Mouse (Mus musculus) ES-E14 (cell line): ENCODE measurements around the gene Cpvl. TPM values are rescaled to one million over a fixed set of nuclear protein-coding genes. Genes with fewer than 3 reads are reported as not detected.

ENCODE experiments used
- DNase-seq: peaks from one replicate; pipeline ENCODE4 v3.0.0-alpha.2; 2013; ENCODE audit warnings: low read depth, low spot score
- H3K27ac ChIP-seq: 2 replicates; pipeline ENCODE4 v1.5.1; 2012; ENCODE audit warnings: low read depth, mild to moderate bottlenecking, low read length, moderate library complexity, mixed read lengths; ENCODE audit not compliant: poor library complexity, insufficient read depth, severe bottlenecking
- H3K36me3 ChIP-seq: 2 replicates; pipeline ENCODE4 v1.6.1; 2012; ENCODE audit warnings: mild to moderate bottlenecking, low read length, moderate library complexity, mixed read lengths; ENCODE audit not compliant: control insufficient read depth, poor library complexity, insufficient read depth, severe bottlenecking
- H3K4me1 ChIP-seq, 2 experiments: fragments of 150-350 bp in 1 of 2; sonication (generic) in 1 of 2; 2 replicates each; pipeline ENCODE4 v1.6.1; 2012; ENCODE audit warnings: low read length in 2 of 2, mild to moderate bottlenecking in 1 of 2, mixed read lengths in 1 of 2; ENCODE audit not compliant: control insufficient read depth in 2 of 2, insufficient read depth in 2 of 2, poor library complexity in 1 of 2
- H3K4me3 ChIP-seq, 2 experiments: fragments of 150-350 bp in 1 of 2; sonication (generic) in 1 of 2; 2 replicates each; pipeline ENCODE4 v1.5.1; 2012; ENCODE audit warnings: low read length in 2 of 2, low read depth in 1 of 2, mild to moderate bottlenecking in 1 of 2, mixed read lengths in 1 of 2; ENCODE audit not compliant: insufficient read depth in 1 of 2, poor library complexity in 1 of 2, severe bottlenecking in 1 of 2
- H3K9ac ChIP-seq: 2 replicates; pipeline ENCODE4 v1.6.1; 2012; ENCODE audit warnings: low read depth, mild to moderate bottlenecking, low read length, mixed read lengths; ENCODE audit not compliant: poor library complexity, insufficient read depth, severe bottlenecking
- H3K9me3 ChIP-seq: fragments of 150-350 bp; sonication (generic); 2 replicates; pipeline ENCODE4 v1.6.1; 2012; ENCODE audit warnings: low read depth, mild to moderate bottlenecking, low read length; ENCODE audit not compliant: control insufficient read depth, insufficient read depth
- CHD2 ChIP-seq: IDR thresholded peaks from 2 replicates; pipeline ENCODE4 v1.6.1; 2014; ENCODE audit warnings: mild to moderate bottlenecking, low read depth, low read length, inconsistent platforms
- HCFC1 ChIP-seq: IDR thresholded peaks from 2 replicates; pipeline ENCODE4 v1.6.1; 2012; ENCODE audit warnings: low read length, inconsistent platforms, borderline replicate concordance; ENCODE audit not compliant: insufficient read depth
- MAFK ChIP-seq: IDR thresholded peaks from 2 replicates; pipeline ENCODE4 v1.6.1; 2014; ENCODE audit warnings: mild to moderate bottlenecking, low read depth, low read length, inconsistent platforms; ENCODE audit not compliant: insufficient read depth
- ZC3H11A ChIP-seq: IDR thresholded peaks from 2 replicates; pipeline ENCODE4 v1.6.1; 2012; ENCODE audit warnings: low read depth, mild to moderate bottlenecking, inconsistent platforms, low read length, borderline replicate concordance
- ZNF384 ChIP-seq: IDR thresholded peaks from 2 replicates; pipeline ENCODE4 v1.6.1; 2012; ENCODE audit warnings: low read depth, low read length, inconsistent platforms
- in situ Hi-C, 2 experiments: fragments of 600-800 bp; cut with MboI; formaldehyde crosslinking; loops; one replicate each; pipeline ENCODE4 v1.15.1; 2025; ENCODE audit warnings: low sequenced_read_pairs in 2 of 2, inconsistent platforms in 1 of 2; ENCODE audit not compliant: unreplicated experiment in 2 of 2
- total RNA-seq: library from RNA; depleted of rRNA; stranded (reverse); fragments of 300-350 nt; gene quantifications from 2 replicates; pipeline ENCODE4 v1.2.3, GENCODE M21; 2012

Gene Cpvl
- total RNA-seq, 1 experiment: 0.40 TPM

GRCm38 (mm10) chr6:54018038-54018437 lies 39.6 kb upstream of the Cpvl start:
- no peak overlapping the region for H3K9ac ChIP-seq
- in situ Hi-C loops: no loop called here
- no peak for DNase-seq
- TF ChIP-seq ZNF384: no peak
- no peak for TF ChIP-seq ZC3H11A
- no peak for TF ChIP-seq MAFK
- TF ChIP-seq HCFC1: no peak
- no peak for TF ChIP-seq CHD2
- H3K4me1 ChIP-seq: no peaks in the 10 kb centered on the region; a peak in 1 of 4 replicates
- H3K9me3 ChIP-seq: no peaks in the 10 kb centered on the region
- H3K36me3 ChIP-seq: no peaks in the 10 kb centered on the region
- no peak overlapping the region for H3K4me3 ChIP-seq
- H3K27ac ChIP-seq: no peak overlapping the region

GRCm38 (mm10) chr6:54012163-54012562 lies 33.7 kb upstream of the Cpvl start:
- Histone ChIP-seq H3K27ac (no peak overlapping the region), H3K4me3 (no peak overlapping the region), H3K4me1 (no peaks in the 10 kb centered on the region), H3K36me3 (no peaks in the 10 kb centered on the region), H3K9me3 (no peaks in the 10 kb centered on the region), H3K9ac (no peak overlapping the region)
- DNase-seq: no peak
- no peak for TF ChIP-seq CHD2
- TF ChIP-seq MAFK: no peak
- no peak for TF ChIP-seq HCFC1
- no peak for TF ChIP-seq ZC3H11A
- TF ChIP-seq ZNF384: no peak
- in situ Hi-C loops: no loop called here

- H3K9me3 ChIP-seq: no peaks in the 10 kb centered on the region
- no peak overlapping the region for H3K4me3 ChIP-seq
- H3K4me1 ChIP-seq: no peaks in the 10 kb centered on the region
- DNase-seq: no peak
- TF ChIP-seq HCFC1 (no peak), ZC3H11A (no peak), CHD2 (no peak), ZNF384 (no peak), MAFK (no peak)
- H3K27ac ChIP-seq: no peak overlapping the region
- in situ Hi-C loops: no loop called here
- no peaks in the 10 kb centered on the region for H3K36me3 ChIP-seq
- H3K9ac ChIP-seq: no peak overlapping the region
These were observed 31.9 kb upstream of the Cpvl start for GRCm38 (mm10) chr6:54010362-54010761.

- Histone ChIP-seq H3K9ac (no peak overlapping the region), H3K4me1 (no peaks in the 10 kb centered on the region), H3K27ac (no peak overlapping the region), H3K4me3 (no peak overlapping the region), H3K36me3 (no peaks in the 10 kb centered on the region), H3K9me3 (no peaks in the 10 kb centered on the region)
- no peak for TF ChIP-seq CHD2
- TF ChIP-seq ZC3H11A: no peak
- no peak for TF ChIP-seq MAFK
- no peak for TF ChIP-seq HCFC1
- TF ChIP-seq ZNF384: no peak
- in situ Hi-C loops: no loop called here
- no peak for DNase-seq
These were observed 30.8 kb upstream of the Cpvl start for GRCm38 (mm10) chr6:54009293-54009692.

GRCm38 (mm10) chr6:54008448-54009120 lies 30.1 kb upstream of the Cpvl start:
- H3K27ac ChIP-seq: no peak overlapping the region
- no peak overlapping the region for H3K9ac ChIP-seq
- H3K9me3 ChIP-seq: no peaks in the 10 kb centered on the region
- TF ChIP-seq CHD2 (no peak), MAFK (no peak), ZNF384 (no peak), ZC3H11A (no peak), HCFC1 (no peak)
- no peaks in the 10 kb centered on the region for H3K4me1 ChIP-seq
- in situ Hi-C loops: no loop called here
- no peaks in the 10 kb centered on the region for H3K36me3 ChIP-seq
- H3K4me3 ChIP-seq: no peak overlapping the region
- DNase-seq: no peak
